Mouse (Mus musculus) telencephalon, adult 2 months (tissue): Measurements from ENCODE around the gene Arhgef9.

Experiments used
- DNase-seq: peaks from one replicate; pipeline ENCODE4 v3.0.0-alpha.2; 2011; ENCODE audit warnings: low read depth, low spot score

Gene Arhgef9

GRCm38 (mm10) chrX:95196104-95196919, at the start of gene Arhgef9:
TSS of gene Arhgef9 (minus strand) at chrX:95196856.
- DNase-seq = no peak

DNA sequence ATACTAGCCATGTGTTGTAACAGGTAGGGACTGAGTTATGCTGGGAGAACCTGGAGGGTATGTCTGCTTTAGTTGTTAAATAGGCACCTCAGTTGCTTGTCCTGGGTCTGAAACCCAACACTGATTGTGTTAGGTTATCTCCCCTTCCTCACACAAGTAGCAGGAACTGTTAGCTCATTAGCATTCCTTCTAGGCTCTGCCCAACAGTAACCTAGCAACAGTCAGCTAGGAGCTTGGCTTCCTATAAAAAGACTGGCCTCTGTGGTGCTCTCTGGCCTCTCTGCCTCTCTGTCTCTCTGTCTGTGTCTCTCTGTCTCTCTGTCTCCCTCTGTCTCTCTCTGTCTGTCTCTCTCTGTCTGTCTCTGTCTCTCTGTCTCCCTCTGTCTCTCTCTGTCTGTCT, 42.2 kb upstream of the Arhgef9 start:
- no peak for DNase-seq

- DNase-seq = no peak
These were observed 1.1 kb downstream of the Arhgef9 start for GRCm38 (mm10) chrX:95195363-95196103.

DNA sequence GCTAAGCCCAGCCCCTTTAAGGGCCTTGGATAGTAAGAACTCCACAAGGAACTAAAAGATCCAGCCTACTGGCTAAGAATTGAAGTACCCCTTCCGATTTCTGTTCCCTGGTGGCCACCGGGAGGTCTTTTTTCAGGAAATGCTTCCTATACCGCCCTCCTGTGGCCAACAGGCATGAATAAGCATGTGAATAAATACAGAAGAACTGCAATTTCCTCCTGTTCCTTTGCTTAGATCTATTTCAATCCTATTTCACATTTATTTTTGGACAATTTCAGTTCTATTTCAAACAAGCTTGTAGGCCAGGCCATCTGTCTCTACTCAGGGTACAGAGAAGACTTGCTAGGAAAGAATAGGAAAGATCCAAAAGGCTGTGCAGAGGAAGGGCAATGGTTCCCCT, 20.7 kb downstream of the Arhgef9 start:
- peak; percentile 53 for DNase-seq

DNA sequence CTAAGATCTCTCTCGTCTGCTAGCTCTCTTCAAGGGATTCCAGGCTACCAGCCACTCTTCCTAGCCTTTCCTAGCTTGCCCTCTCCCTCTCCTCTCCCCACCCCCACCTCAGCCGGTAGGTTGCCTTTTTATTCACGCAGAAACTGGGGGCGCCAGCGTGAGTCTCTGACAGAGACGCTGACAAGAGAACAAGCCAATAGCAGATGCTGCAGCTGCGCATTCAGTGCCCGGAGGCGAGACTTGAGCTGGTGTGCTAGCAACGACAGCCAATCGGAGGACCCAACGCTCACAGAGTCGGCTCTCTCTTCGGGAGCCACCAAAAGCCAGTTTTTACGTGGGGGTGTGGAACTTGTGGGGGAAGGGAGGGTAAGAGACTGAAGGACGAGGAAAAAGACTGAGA, 30.3 kb downstream of the Arhgef9 start:
- DNase-seq = peak; percentile 97

DNA sequence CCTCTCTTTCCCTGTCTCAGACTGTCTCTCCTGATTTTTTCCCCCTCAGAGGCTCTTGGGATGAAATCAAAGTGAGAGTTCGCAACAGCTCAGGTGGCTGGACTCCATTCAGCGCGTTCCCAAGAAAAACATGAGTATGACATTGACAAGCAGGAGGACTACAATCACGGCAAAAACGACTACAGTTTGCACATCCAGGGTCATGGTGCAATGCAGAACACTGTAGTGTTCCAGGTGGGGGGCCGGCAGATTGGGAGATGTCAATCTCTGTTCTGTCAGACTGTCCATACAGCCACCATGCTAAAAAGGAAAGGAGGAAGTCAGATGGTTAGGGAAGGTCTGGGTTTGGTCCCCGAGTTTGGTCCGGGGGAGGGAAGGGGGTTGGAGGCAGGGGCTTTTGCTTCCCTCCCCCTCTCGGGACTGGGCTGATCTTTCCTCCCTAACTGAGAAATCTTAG, 31.0 kb downstream of the Arhgef9 start:
- DNase-seq = no peak

- DNase-seq = no peak
These were observed 32.5 kb downstream of the Arhgef9 start for GRCm38 (mm10) chrX:95164140-95164539.

- DNase-seq = no peak
These were observed 33.2 kb downstream of the Arhgef9 start for GRCm38 (mm10) chrX:95163452-95163851.

DNA sequence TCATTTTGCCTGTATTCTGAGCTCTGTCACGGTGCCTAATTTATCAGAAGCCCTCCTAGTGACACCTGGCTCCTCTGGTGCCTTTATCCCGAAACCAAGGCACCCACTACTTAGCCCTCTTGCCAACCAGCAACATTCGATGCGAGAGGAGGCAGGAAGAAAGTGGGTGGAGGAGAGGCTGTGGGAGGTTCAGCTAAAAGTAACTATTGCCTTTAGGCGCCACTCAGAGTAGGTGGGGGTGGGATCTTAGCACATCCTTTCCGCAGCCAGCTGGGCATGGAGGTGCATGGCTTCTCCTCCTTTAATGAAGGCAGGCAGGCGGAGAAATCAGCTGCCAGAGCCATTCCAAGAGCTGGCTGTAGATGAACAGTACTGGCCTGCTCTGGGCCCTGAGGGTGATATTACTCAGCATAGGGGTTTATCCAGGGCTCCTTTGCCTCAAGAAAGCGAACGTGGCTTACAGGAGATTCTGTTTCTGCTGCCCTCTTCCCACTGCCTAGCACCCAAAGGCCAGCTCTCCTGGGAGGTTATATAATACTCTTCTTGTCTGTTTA, 39.7 kb downstream of the Arhgef9 start:
- DNase-seq = peak; percentile 68

DNA sequence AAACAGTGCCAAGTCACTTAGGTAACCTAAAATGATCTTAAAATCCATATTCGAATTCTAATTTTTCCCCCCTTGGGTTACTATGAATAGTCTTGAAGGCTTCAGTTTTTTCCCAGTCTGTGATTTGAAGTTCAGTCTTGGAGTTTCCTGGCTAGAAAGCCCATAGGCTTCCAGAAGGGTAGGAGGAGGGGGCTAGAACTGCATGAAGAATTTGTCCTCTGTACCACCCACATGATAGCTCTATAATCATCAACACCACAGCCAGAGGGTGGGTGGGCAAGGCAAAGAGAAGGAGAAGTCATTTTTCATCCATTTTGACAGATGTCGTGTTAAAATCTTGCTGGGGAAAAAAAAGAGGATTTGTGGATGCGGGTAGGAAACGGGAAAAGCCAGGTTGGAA, 58.0 kb downstream of the Arhgef9 start:
- DNase-seq = peak; percentile 49

- DNase-seq = no peak
These were observed 63.2 kb downstream of the Arhgef9 start for GRCm38 (mm10) chrX:95133502-95133901.

GRCm38 (mm10) chrX:95132996-95133395, 63.7 kb downstream of the Arhgef9 start:
- DNase-seq = no peak

DNA sequence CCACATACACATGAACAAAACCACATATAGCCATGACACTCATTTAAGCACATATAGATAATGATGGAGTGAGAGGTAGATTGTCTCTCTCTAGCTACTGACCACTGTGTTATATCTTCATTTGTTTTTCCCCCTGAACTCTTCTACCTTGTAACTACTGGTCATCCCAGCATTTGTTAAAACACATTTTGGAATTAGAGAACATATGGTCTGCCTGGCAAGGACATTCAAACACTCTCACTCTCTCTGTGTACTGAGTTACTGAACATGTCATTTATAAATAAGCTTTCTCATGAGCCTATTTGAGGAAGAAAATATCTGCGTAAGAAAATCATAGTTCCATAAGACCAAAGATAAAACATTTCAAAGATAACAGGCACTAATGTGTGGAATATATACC, 64.9 kb downstream of the Arhgef9 start:
- DNase-seq = no peak

DNA sequence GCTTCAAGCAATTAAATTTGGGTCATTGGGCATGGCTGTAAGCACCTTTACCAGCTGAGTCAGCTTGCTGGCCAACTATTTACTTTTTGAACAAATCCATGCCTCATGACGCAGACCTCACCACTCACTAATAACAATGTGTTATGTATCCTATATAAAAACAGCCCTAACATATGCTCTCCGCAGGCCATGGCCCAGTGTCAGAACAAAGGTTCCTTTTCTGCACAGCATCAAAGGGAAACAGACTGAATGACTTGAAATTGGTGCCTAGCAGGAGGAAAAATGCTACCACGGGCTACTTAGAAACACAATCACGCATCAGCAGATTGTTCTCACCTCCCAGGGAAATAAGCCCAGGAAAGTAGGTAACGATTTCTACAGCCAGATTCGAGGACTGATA, 73.2 kb downstream of the Arhgef9 start:
- no peak for DNase-seq

GRCm38 (mm10) chrX:95104361-95104760, 92.3 kb downstream of the Arhgef9 start:
- no peak for DNase-seq

- no peak for DNase-seq
These were observed 109.0 kb downstream of the Arhgef9 start for GRCm38 (mm10) chrX:95087674-95088073.

- no peak for DNase-seq
These were observed 119.5 kb downstream of the Arhgef9 start for GRCm38 (mm10) chrX:95077013-95077699.

GRCm38 (mm10) chrX:95027907-95028306, 168.7 kb downstream of the Arhgef9 start:
- DNase-seq = no peak

DNA sequence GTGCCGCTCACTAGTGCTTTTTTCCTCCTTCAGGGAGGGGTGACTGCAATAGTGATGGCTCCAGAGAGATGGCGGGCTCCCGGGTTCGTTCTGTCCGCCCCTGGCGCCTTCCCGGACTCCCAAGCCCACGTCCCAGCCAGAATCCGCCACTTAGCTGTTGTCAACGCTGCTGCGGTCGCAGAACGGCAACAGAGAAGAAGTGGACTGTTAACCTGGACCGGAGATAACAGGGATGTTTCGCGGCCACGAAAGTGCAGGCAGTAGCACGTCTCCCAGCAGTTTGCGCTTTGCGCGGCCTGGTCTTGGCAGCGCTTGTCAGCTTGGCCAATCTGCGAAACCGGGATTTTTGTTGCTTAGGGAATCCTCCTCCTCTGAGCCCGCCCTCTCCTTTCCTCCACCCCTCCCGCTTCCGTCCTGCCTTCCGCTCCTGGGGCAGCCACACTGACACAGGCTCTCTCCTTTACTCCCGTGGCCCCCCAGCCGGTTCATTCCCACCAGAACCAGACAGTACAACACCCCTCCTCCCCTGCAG, 170.2 kb downstream of the Arhgef9 start, which contains the start of gene Spin4:
Gene Spin4, minus strand, starts transcription at position 322 of the 532 bp plus-strand sequence.
- DNase-seq = peak; percentile 60

GRCm38 (mm10) chrX:95025779-95026360, 170.8 kb downstream of the Arhgef9 start:
- no peak for DNase-seq

DNA sequence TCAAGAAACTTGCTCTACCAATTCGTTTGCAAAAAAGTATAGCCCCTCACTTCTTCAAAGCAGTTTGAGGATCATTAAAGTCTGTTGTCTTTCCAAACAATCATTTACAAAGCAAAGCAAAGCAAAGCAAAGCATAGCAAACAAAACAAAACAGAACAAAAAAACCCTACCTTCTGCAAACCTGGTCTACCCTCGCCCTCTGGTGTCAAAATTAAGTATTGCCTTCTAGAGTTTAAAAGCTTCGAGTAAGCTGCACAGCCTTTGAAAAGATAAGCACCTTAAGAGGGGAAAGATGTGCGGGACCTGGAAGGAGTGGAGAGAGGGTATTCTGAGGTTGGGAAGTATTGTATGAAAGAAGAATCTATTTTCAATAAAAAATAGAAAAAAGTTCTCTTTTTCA, 184.6 kb downstream of the Arhgef9 start:
- DNase-seq = no peak
